Mouse (Mus musculus): ENCODE measurements around the gene Stk39. TPM values are rescaled to one million over a fixed set of nuclear protein-coding genes. Genes with fewer than 3 reads are reported as not detected.

Stk39 gene
- total RNA-seq, 2 experiments from 2014 or later = 53.8 to 57.0 TPM

- DNase-seq (ENCODE audit: low spot score in 2 of 2) = no peak
- intact Hi-C loops (cut with DNase I) = no loop called here
These were observed 6.6 kb downstream of the Stk39 start for GRCm38 (mm10) chr2:68465266-68466123.

- DNase-seq (ENCODE audit: low spot score in 2 of 2) = no peak
- intact Hi-C loops (cut with DNase I) = no loop called here
These were observed 7.6 kb downstream of the Stk39 start for GRCm38 (mm10) chr2:68464456-68464855.

DNA sequence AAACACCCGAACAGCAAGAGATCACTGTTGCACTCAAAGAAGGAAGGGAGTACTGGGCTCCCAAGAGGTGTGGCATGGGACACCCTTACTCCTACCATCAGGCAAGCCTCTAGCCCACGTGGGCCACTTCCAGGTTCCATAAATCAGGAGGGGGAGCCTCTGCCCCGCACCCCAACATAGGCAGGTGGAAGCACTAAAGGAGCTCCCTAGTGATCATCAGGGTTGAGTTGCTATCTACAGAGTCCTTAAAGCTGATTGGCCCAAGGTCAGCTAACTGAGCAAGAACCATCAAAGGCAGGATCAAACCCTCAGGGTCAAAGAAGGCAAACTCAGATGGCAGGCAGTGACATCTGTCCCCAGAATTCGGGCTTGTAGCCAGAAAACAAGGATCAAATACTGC, 8.3 kb downstream of the Stk39 start:
- intact Hi-C loops (cut with DNase I) = no loop called here
- DNase-seq (ENCODE audit: low spot score in 2 of 2) = no peak

- intact Hi-C loops (cut with DNase I) = no loop called here
- no peak for DNase-seq (ENCODE audit: low spot score in 2 of 2)
These were observed 14.0 kb downstream of the Stk39 start for GRCm38 (mm10) chr2:68458115-68458514.

- no peak for DNase-seq (ENCODE audit: low spot score in 2 of 2)
- intact Hi-C loops (cut with DNase I) = no loop called here
These were observed 14.5 kb downstream of the Stk39 start for GRCm38 (mm10) chr2:68457455-68458032.

- intact Hi-C loops (cut with DNase I) = no loop called here
These were observed 15.2 kb downstream of the Stk39 start for GRCm38 (mm10) chr2:68456899-68457298.

DNA sequence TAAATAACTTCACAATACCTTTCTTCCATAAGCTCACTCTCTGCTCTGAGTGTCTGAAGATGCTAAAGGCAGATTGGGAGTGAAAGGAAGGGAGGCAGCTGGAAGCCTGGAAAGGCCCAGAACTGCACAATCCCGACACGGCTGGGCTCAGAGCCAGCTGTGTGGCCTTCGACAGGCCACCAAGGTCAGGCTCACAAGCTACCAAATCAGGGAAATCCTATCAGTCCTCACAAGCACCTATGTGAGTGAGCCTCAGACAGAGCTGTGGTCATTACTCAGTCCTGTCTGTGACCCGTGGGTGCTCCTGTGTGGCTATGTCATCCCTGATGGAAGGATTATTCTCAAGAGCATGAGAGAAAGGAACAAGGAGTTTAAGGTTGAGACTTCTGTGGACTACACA, 19.7 kb downstream of the Stk39 start:
- intact Hi-C loops (cut with DNase I) = no loop called here

More at GRCm38 (mm10) chr2:68456899-68457298, 15.2 kb downstream of the Stk39 start:
- DNase-seq (ENCODE audit: low spot score in 2 of 2) = no peak

GRCm38 (mm10) chr2:68448035-68448434, 24.0 kb downstream of the Stk39 start:
- DNase-seq (ENCODE audit: low spot score in 2 of 2) = no peak

More for the DNA sequence above, 19.7 kb downstream of the Stk39 start:
- DNase-seq (ENCODE audit: low spot score in 2 of 2) = no peak

DNA sequence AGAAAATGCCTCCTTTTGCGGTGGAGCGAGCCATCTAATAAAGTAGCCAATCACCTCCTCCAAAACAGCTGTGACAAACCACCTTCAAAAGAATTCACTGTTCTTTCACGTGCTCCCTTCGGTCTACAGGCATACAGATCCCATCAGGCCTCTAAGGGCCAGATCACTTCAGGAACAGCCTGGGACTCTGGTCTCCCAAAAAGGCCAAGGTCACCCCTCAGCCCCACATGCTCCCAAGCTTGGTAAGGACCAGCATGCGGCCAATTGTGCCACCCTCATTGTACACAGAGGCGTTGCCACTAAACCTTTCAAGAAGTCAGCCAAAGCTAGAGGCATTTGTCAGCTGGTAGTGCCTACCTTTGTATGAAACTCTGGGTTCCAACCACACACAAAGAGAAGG, 28.9 kb downstream of the Stk39 start:
- intact Hi-C loops (cut with DNase I) = no loop called here

More at GRCm38 (mm10) chr2:68448035-68448434, 24.0 kb downstream of the Stk39 start:
- intact Hi-C loops (cut with DNase I) = no loop called here

GRCm38 (mm10) chr2:68442113-68442717, 29.9 kb downstream of the Stk39 start:
- no peak for DNase-seq (ENCODE audit: low spot score in 2 of 2)
- intact Hi-C loops (cut with DNase I) = no loop called here

More for the DNA sequence above, 28.9 kb downstream of the Stk39 start:
- DNase-seq (ENCODE audit: low spot score in 2 of 2) = no peak

DNA sequence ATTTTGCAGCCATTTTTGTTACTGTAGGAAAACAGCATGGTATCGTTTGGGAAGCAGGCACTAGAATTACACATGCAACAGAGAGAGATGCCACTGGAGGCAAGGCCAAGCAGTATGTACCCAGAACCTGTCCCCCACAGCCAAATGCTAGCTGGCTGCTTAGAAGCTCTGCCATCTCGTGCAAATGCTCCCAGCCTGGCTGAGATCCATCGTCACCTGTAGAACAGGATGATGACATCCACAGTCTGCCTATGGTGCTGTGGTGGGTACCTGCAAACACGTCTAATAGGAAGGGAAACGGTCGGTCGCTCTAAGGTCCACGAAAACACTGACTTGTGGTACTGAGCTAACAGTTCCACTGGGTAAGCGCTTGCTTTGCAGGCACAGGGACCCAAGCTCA, 32.5 kb downstream of the Stk39 start:
- no peak for DNase-seq (ENCODE audit: low spot score in 2 of 2)
- intact Hi-C loops (cut with DNase I) = no loop called here

- intact Hi-C loops (cut with DNase I) = no loop called here
- DNase-seq (ENCODE audit: low spot score in 2 of 2) = no peak
These were observed 34.1 kb downstream of the Stk39 start for GRCm38 (mm10) chr2:68437920-68438319.

- no peak for DNase-seq (ENCODE audit: low spot score in 2 of 2)
- intact Hi-C loops (cut with DNase I) = no loop called here
These were observed 34.9 kb downstream of the Stk39 start for GRCm38 (mm10) chr2:68437216-68437615.

- intact Hi-C loops (cut with DNase I) = no loop called here
- no peak for DNase-seq (ENCODE audit: low spot score in 2 of 2)
These were observed 35.8 kb downstream of the Stk39 start for GRCm38 (mm10) chr2:68436305-68436704.

DNA sequence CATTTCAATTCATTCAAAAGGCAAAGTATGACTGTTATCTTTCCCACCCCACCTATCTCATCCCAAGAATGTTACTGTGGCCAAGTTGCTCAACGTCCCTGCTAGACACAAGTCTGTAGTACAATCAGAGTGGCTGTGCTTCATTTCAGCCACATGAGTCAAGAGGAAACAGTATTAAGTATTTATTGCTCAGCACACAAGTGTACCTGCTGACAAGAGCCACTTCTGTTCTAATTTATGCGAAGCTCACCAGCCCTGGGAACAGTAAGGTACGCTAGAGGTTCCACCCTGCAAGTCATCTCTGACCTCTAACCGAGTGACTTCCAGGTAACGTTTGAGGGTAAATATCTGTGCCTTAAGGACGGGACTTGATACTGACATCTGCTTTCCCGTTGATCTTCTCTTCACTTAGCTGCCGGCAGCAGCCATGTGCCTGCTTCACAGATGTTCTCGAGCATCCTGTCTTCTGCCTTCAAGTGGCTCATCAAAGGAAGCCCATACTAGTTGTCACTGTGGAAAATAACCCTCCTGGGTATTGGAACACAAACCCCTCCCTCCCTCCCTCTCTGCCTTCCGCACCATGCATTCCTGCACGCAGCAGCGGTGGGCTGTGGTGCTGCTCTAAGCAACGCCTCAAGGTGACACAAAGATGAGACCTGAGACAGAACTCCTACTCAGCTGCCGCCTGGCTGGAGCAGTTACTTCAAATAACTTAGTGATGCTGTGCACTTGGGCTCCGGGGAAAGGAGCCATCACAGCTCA, 36.4 kb downstream of the Stk39 start:
- intact Hi-C loops (cut with DNase I) = no loop called here
- no peak for DNase-seq (ENCODE audit: low spot score in 2 of 2)

DNA sequence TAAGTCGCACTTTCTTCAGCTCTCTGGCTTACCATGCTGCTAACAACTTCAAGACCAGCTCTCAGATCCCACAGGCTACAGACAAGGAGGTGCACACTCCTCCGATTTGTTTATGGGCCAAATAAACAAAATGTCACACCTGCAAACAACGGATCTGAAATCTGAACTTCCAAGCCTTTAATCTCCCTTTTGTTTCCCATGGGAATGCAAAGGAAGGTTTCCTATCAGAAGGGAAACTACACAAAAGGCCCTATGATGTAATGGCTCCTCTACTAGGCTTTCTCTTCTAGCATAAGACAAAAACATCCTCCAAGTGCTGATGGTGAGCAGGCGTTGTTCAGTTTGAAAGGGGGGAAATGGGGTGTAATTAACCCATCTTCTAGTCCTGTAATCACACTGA, 37.1 kb downstream of the Stk39 start:
- DNase-seq (ENCODE audit: low spot score in 2 of 2) = no peak
- intact Hi-C loops (cut with DNase I) = no loop called here

DNA sequence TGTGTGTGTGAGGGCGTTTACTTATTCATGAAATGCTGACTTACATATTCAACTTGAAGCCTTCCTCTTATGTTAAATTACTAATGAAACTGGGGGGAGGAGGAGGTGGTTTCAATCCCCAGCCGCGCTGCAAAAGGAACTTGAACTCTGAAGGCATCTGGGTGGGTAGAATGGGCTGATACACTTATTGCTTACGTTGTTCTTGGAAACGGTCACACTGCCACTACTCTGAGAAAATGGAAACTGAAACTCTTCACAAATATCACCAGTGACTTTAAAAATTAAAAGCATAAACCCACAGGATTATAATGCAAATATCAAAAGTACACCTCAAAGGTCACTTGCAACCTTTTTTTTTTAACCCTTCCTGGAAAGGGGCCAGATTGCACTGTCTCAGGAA, 37.5 kb downstream of the Stk39 start:
- intact Hi-C loops (cut with DNase I) = no loop called here
- DNase-seq (ENCODE audit: low spot score in 2 of 2) = no peak

- intact Hi-C loops (cut with DNase I) = no loop called here
- DNase-seq (ENCODE audit: low spot score in 2 of 2) = no peak
These were observed 38.2 kb downstream of the Stk39 start for GRCm38 (mm10) chr2:68433736-68434312.

DNA sequence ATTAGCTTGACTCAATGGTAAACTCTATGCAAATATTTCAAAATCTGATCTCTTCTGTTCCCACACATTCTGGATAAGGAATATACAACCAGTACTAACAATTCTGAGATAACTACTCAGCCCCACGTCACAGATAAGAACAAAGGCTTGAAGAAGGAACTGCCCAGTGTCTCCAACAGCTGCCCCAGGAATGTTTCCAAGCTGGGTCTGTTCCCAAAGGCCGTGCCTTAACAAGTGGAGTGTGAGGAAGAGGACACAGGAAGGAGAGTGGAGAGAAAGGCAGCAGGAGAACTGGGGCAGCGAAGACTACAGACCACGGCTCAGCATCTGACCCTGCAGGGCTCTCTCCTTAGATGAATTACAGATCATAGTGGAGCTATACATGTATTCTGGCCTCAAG, 39.2 kb downstream of the Stk39 start:
- intact Hi-C loops (cut with DNase I) = no loop called here
- DNase-seq (ENCODE audit: low spot score in 2 of 2) = no peak
